Mouse (Mus musculus) megakaryocyte, embryonic 14.5 days (primary cell): ENCODE results near the gene Zscan2.

Source experiments
- FLI1 ChIP-seq: IDR thresholded peaks from 2 replicates; pipeline ENCODE4 v1.6.1; 2012; ENCODE audit warnings: low read length, inconsistent platforms, mixed read lengths
- GATA1 ChIP-seq: IDR thresholded peaks from 3 replicates; pipeline ENCODE4 v1.6.1; 2012; ENCODE audit warnings: mixed read lengths, low read length, inconsistent platforms, borderline replicate concordance

DNA sequence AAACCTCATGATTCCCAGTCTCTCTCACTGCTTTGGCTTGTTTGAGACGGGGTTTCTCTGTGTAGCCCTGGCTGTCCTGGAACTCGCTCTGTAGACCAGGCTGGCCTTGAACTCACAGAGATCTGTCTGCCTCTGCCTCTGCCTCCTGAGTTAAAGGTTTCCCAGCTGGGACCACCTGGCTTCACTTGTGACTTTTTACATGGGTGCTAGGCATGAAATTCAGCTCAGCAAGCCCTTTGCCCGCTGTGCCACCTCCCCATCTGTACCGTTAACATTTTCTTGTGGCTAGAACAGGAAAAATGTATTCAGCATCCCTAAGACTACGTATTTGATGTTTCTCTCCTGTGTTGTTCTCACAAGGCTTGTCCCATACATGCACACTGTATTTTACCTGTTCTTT, 10.2 kb upstream of the Zscan2 start:
- TF ChIP-seq GATA1 (no peak), FLI1 (no peak)
